Mouse (Mus musculus): ENCODE measurements at regions not wholly inside any gene's neighbourhood (a gene's known extent, or its start where the extent isn't known, plus 50 kb on each side); places are given as distances from the start of the nearest gene placed in this dataset.

DNA sequence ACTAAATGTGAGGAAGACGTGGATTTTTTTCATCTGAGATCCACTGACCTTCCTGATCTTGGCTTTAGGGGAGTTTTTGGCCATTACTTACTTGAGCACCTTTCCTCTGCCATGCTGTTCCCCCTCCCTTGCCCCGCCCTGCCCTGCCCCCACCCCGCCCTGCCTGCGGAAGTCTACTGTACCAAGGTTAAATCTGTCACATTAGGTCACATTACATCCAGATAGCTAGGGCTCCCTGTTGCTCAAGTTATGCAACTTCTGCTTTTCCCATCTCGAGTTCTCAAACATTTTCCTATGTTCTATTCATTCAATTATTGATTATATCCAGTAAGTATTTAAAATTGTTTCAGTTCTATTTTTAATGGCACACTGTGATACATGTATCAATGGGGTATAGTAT, 144.7 kb upstream of the Cnot2 start:
- TF ChIP-seq CTCF (IDR thresholded peaks at IDR 0.05; ENCODE audit: borderline replicate concordance, insufficient read depth, low read depth, low read length) = no peak
- 91% methylated on average over 5 of the region's 5 CpGs for WGBS
- no peak for DNase-seq
- Histone ChIP-seq H3K27ac (ENCODE audit: insufficient read depth, low read length) (no peak overlapping the region), H3K4me3 (replicated peaks; ENCODE audit: insufficient read depth, low read depth, low read length) (no peak overlapping the region), H3K27me3 (ENCODE audit: control insufficient read depth, insufficient read depth, low read length) (no peaks in the 10 kb centered on the region), H3K4me1 (ENCODE audit: control insufficient read depth, insufficient read depth, low read length) (no peaks in the 10 kb centered on the region)

DNA sequence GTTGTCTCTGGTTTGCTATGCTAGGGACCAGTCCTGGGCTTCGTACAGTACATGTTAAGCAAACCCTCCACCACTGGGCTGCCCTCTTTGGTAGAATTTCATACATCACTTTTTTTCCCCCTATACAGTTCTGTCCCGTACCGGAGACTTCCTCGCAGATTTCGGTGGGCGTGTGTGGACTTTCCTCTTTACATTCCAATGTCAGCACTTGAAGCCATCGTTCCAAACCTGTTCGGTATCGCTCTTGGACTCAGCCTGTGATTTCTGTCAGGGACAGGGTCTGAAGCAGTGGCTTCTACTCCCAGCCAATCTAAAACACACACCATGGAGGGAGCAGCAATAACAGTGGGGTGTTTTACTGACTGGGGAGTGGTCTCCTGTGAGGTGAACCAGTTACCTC, 140.7 kb upstream of the Cnot2 start:
- H3K27ac ChIP-seq (ENCODE audit: insufficient read depth, low read length) = no peak overlapping the region
- H3K4me1 ChIP-seq (ENCODE audit: control insufficient read depth, insufficient read depth, low read length) = no peaks in the 10 kb centered on the region
- H3K4me3 ChIP-seq (replicated peaks; ENCODE audit: insufficient read depth, low read depth, low read length) = no peak overlapping the region
- no peak for DNase-seq
- WGBS = 96% methylated on average over 9 of the region's 9 CpGs
- TF ChIP-seq CTCF (IDR thresholded peaks at IDR 0.05; ENCODE audit: borderline replicate concordance, insufficient read depth, low read depth, low read length) (no peak), POLR2A (IDR thresholded peaks at IDR 0.05; ENCODE audit: borderline replicate concordance, insufficient read depth, low read length) (no peak)
- no peaks in the 10 kb centered on the region for H3K27me3 ChIP-seq (ENCODE audit: control insufficient read depth, insufficient read depth, low read length)

DNA sequence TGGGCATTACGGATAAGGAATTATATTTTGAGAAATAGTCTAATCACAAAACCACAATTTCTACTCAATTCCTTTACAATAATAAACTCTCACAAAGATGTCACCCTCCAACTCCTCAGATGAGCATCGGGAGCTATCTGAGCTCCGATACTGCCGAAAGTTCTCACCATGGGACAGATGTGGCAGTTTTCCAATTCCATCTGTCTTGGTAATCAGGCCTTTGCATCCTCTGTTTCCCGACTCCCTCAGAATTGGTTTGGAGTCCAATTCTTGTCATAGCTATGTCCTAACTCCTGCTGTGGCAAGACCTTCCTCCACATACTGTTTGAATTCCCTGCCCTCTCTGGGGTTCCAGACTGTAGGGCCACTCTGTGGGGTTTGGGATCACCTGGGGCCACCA, 138.3 kb upstream of the Cnot2 start:
- WGBS = 43% methylated on average over 5 of the region's 5 CpGs

DNA sequence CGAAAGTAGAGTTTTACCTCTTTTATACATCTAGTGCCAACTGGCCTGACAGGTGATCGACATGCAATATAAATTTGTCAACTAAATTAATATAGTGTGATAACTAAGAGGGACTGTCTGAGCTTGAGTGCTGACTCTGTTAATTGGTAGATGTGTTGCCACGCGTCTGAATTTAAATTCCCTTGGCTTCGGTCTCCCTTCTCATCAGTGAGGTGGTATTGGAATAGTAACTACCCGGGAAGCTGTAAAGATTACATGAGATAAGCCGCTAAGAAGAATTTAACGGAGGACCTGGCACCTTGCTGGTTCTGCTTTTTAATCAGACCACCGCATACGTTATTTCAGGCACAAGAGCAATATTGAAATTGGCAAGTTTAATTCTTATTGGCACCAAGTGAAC, 136.7 kb upstream of the Cnot2 start:
- peaks cover 9% of the 10 kb centered on the region for H3K4me1 ChIP-seq (ENCODE audit: control insufficient read depth, insufficient read depth, low read length)
- no peak overlapping the region for H3K27ac ChIP-seq (ENCODE audit: insufficient read depth, low read length)
- TF ChIP-seq CTCF (IDR thresholded peaks at IDR 0.05; ENCODE audit: borderline replicate concordance, insufficient read depth, low read depth, low read length) (no peak), POLR2A (IDR thresholded peaks at IDR 0.05; ENCODE audit: borderline replicate concordance, insufficient read depth, low read length) (no peak)
- no peak for DNase-seq
- H3K4me3 ChIP-seq (replicated peaks; ENCODE audit: insufficient read depth, low read depth, low read length) = no peak overlapping the region
- H3K27me3 ChIP-seq (ENCODE audit: control insufficient read depth, insufficient read depth, low read length) = no peaks in the 10 kb centered on the region
- WGBS = 83% methylated on average over 10 of the region's 10 CpGs

More for the DNA sequence above, 138.3 kb upstream of the Cnot2 start:
- Histone ChIP-seq H3K4me3 (replicated peaks; ENCODE audit: insufficient read depth, low read depth, low read length) (no peak overlapping the region), H3K27me3 (ENCODE audit: control insufficient read depth, insufficient read depth, low read length) (no peaks in the 10 kb centered on the region), H3K27ac (ENCODE audit: insufficient read depth, low read length) (no peak overlapping the region), H3K4me1 (ENCODE audit: control insufficient read depth, insufficient read depth, low read length) (no peaks in the 10 kb centered on the region)
- no peak for TF ChIP-seq CTCF (IDR thresholded peaks at IDR 0.05; ENCODE audit: borderline replicate concordance, insufficient read depth, low read depth, low read length)
- TF ChIP-seq POLR2A (IDR thresholded peaks at IDR 0.05; ENCODE audit: borderline replicate concordance, insufficient read depth, low read length) = no peak
- peak in 1 of 2 experiments; percentile 18 for DNase-seq

DNA sequence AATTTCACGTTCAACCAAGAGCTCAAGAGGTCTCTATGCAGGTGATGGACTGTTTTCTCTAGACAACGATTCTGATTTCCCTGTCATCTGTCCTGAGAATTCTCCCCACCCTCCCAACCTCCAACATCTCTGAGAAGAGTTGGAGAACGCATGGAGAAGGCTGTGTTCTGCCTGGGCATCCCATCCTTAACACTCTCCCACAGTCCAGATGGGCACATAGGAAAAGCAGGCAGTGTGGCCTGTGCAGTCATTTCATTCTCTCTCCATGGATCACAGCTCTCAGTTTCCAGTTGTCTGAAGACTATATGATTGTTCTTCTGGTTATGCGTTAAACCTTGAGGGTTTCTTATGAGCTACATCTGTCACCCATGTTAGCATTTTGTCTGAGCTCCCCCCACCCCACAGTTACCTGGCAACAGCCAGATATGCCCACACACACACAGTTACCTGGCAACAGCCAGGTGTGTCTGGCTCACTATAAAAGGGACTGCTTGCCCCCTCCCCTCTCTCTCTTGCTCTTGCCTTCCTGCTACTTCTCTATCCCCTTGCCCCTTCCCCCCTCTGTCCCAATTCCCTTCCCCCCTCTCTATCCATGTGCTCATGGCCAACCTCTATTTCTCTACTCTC, 135.8 kb upstream of the Cnot2 start:
- 95% methylated on average over 4 of the region's 4 CpGs for WGBS

DNA sequence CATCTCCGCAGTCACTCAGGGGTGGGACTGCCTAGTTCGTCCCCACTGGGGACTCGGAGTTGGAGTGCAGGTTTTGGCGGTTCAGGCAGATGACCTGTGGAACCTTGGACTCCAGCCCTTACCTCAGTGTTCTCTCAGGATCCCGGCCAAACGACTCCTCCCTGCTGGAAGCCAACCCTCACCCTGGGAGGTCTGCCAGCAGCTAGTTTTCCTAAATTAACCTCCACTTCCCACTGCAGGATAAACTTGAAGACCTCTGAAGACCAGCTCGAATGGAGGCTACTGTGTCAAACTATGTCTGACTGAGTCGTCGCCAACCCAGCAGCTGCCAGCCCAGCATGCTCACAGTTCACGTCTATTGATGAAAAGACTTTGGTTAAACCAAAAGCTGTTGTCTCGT, 132.1 kb upstream of the Cnot2 start:
- Histone ChIP-seq H3K27me3 (ENCODE audit: control insufficient read depth, insufficient read depth, low read length) (no peaks in the 10 kb centered on the region), H3K4me3 (replicated peaks; ENCODE audit: insufficient read depth, low read depth, low read length) (no peak overlapping the region), H3K4me1 (ENCODE audit: control insufficient read depth, insufficient read depth, low read length) (peaks cover 9% of the 10 kb centered on the region), H3K27ac (ENCODE audit: insufficient read depth, low read length) (no peak overlapping the region)
- whole genome bisulfite sequencing = 8% methylated on average over 11 of the region's 11 CpGs
- TF ChIP-seq POLR2A (IDR thresholded peaks at IDR 0.05; ENCODE audit: borderline replicate concordance, insufficient read depth, low read length) (no peak), CTCF (IDR thresholded peaks at IDR 0.05; ENCODE audit: borderline replicate concordance, insufficient read depth, low read depth, low read length) (no peak)
- DNase-seq = peak; percentile 78 to 80

More for the DNA sequence above, 135.8 kb upstream of the Cnot2 start:
- Histone ChIP-seq H3K27ac (ENCODE audit: insufficient read depth, low read length) (no peak overlapping the region), H3K27me3 (ENCODE audit: control insufficient read depth, insufficient read depth, low read length) (no peaks in the 10 kb centered on the region), H3K4me1 (ENCODE audit: control insufficient read depth, insufficient read depth, low read length) (peaks cover 9% of the 10 kb centered on the region), H3K4me3 (replicated peaks; ENCODE audit: insufficient read depth, low read depth, low read length) (no peak overlapping the region)
- no peak for TF ChIP-seq CTCF (IDR thresholded peaks at IDR 0.05; ENCODE audit: borderline replicate concordance, insufficient read depth, low read depth, low read length)
- TF ChIP-seq POLR2A (IDR thresholded peaks at IDR 0.05; ENCODE audit: borderline replicate concordance, insufficient read depth, low read length) = no peak
- DNase-seq = no peak

DNA sequence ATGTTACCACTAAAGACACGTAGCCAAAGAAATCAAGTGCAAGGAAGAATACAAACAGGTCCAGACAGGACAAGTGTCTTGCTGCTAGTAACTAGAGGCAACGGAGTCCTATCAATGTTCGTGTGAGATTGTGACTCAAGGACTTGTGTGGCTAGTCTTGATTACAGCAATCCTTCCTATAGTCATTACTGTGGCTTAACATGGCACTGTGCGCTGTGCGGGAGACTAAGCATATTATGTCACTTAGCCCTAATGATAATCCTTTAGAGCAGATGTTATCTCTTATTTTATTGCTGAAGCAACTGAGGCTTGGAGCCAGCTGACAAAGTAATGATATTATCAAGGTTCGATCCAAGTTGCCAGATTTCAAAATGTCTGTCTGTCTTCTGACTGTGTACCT, 125.7 kb upstream of the Cnot2 start:
- no peaks in the 10 kb centered on the region for H3K4me1 ChIP-seq (ENCODE audit: control insufficient read depth, insufficient read depth, low read length)
- H3K27ac ChIP-seq (ENCODE audit: insufficient read depth, low read length) = no peak overlapping the region
- H3K4me3 ChIP-seq (replicated peaks; ENCODE audit: insufficient read depth, low read depth, low read length) = no peak overlapping the region
- no peaks in the 10 kb centered on the region for H3K27me3 ChIP-seq (ENCODE audit: control insufficient read depth, insufficient read depth, low read length)
- 87% methylated on average over 6 of the region's 6 CpGs for WGBS
- no peak for TF ChIP-seq POLR2A (IDR thresholded peaks at IDR 0.05; ENCODE audit: borderline replicate concordance, insufficient read depth, low read length)
- no peak for TF ChIP-seq CTCF (IDR thresholded peaks at IDR 0.05; ENCODE audit: borderline replicate concordance, insufficient read depth, low read depth, low read length)
- no peak for DNase-seq

DNA sequence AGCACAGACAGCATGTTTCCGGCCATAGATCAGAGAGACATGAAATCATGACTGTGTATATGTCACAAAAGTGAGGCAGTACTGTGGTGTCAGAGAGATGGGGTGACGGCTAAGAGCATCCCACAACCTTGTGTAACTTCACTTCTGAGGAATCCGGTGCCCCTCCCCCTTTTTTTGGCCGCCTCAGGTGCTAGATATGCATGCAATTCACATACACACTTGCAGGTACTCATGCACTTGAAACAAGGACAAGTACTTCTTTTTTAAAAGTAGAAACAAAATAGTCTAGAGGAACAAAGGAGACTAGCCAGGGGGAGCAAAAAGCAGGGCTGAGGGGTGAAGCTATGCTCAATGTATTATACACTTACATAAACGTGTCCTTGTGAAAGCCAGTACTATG, 120.0 kb upstream of the Cnot2 start:
- no peak for DNase-seq
- TF ChIP-seq CTCF (IDR thresholded peaks at IDR 0.05; ENCODE audit: borderline replicate concordance, insufficient read depth, low read depth, low read length) (no peak), POLR2A (IDR thresholded peaks at IDR 0.05; ENCODE audit: borderline replicate concordance, insufficient read depth, low read length) (no peak)
- no peaks in the 10 kb centered on the region for H3K27me3 ChIP-seq (ENCODE audit: control insufficient read depth, insufficient read depth, low read length)
- no peaks in the 10 kb centered on the region for H3K4me1 ChIP-seq (ENCODE audit: control insufficient read depth, insufficient read depth, low read length)
- 92% methylated on average over 5 of the region's 5 CpGs for WGBS
- H3K4me3 ChIP-seq (replicated peaks; ENCODE audit: insufficient read depth, low read depth, low read length) = no peak overlapping the region
- no peak overlapping the region for H3K27ac ChIP-seq (ENCODE audit: insufficient read depth, low read length)
